Mouse (Mus musculus) hindlimb bud, embryonic 11.5 days (tissue): ENCODE measurements around the gene Exosc9.
"Not testable (repeated sequence)": the region's sequence is repeated elsewhere in the genome, so short reads cannot be mapped to it uniquely, and the experiment has no call there.

Source experiments
- DNase-seq: peaks from one replicate; pipeline ENCODE4 v3.0.0-alpha.2; 2012; ENCODE audit warnings: low read depth, low spot score; ENCODE audit errors: extremely low spot score

Gene Exosc9

DNA sequence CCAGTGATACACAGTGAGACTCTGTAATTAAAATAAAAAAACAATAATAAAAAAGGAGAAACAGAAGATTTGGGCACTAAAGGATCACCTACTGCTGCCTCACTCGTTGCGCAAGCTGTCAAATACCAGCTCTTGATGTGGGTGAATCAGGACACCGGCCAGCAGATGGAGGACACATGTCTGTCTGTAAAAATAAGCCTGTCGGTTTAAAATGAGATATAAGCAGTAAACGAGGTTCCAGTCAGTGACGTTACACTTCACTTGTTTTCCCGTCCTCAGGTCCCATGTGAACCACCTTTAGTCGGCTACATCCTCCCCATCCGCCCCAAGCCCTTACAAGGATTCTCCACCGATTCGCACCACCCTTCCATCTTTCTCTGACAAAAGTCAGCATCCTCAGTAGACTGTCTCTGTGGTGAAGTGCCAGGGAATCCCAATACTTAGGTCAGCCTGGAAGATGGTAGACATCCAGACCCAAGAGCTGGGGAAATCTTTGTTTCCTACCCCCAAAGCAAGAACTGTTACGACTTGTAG is 488 bp upstream of the Exosc9 start:
- no peak for DNase-seq

DNA sequence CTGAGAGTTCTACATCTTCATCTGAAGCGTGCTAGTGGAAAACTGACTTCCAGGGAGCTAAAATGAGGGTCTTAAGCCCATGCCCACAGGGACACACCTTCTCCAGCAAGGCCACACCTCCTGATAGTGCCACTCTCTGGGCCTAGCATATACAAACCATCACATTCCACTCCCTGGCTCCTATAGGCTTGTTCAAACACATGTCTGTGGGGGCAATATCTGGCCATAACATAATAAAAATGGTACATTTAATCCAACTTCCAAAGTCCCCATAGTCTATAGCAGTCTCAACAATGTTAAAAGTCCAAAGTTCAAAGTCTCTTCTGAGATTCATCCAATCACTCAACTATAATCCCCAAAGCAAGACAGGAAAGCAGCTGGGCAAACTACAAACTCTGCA is 5.2 kb downstream of the Exosc9 start:
- DNase-seq = no peak

DNA sequence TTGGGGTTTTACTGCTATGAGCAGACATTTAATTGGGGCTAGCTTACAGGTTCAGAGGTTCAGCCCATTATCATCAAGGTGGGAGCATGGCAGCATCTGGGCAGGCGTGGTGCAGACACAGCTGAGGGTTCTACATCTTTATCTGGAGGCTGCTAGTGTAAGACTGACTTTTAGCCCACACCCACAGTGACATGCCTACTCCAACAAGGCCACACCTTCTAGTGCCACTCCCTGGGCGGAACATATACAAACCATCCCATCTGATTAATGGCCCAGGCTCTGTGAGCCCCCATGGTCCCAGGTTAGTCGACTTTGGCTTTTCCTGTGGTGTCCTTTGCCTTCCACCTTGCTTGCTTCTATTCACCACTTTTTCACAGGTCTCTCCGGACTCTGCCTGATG is 7.2 kb downstream of the Exosc9 start:
- no peak for DNase-seq

DNA sequence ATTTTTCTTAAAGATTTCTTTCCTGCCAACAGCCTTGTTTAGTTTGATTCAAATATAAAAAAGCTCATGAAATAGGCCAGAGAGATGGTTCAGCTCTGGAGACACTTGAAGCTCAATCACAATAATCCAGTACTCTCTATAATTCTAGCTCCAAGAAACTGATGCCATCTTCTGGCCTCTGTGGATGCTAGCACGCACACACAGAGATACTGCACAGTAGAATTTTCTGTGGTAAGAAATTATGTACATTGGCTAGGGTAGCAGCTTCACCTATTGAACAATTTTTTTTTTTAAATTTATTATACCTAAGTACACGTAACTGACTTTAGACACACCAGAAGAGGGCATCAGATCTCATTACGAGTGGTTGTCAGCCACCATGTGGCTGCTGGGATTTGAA is 11.3 kb downstream of the Exosc9 start:
- DNase-seq = no peak

DNA sequence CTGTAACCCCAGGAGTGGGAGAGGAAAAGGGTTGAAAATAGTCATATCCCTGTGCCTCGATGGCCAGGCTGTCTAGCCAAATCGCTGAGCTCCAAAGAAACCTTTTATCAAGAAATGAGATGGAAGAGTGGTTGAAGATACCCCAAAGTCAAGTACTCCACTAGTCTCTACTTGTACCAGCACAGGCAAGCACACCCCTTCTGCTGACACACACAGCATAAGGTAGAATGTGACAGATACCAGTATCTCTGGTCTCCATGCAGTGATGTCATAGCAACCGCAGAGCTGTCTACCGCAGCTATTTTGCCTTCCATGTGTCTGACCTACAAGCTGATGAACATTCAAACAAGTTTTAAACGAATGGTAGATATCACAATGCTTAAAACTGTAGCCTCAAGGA is 17.4 kb downstream of the Exosc9 start:
- no peak for DNase-seq

DNA sequence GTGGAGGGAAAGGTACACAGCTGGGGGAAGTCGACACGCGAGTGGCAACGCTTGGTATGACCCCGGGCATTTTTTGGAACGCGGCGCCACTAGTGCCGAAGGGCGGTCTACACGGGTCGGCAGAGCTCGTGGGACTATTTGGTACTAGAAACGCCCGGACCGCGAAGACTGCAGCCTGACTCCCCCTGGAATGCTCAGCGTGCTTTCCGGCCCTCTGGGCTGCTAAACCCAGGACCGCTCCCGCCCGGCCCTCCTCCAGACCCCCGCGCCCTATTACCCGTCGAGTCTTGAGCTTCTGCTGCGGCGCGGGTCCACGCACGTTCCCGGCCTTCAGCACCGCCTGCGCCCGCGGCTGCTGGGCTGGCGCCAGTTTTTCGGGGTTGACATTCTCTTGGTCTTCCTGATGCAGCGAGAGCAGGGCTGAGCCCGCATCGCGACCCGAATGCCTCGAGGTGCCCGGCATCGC is 19.0 kb downstream of the Exosc9 start:
- DNase-seq = no peak

DNA sequence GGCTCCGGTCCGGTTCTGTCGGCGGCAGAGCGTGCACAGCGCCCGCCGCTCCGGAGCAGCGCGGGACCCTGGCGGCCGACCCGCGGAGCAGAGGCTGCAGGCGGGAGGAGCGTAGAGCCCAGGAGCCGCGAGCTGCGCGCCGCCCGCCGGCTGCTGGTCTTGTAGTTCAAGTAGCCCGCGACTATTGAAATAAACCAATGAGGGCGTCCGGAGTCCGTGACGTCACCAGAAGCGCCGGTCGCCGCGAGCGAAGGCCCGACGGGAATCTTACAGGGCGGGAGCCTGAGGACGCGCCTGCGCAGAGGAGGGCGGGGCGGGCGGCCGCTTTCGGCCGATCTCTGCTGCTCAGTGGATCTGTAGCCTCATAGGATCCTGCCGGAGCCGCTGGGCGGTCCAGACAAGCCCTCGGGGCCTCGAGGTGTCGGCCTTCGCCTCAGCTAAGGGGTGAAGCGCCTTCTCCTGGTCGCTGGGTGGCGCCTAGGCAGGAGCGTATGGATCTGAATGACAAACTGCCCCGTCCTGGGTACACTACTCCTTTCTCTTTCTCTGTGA is 19.5 kb downstream of the Exosc9 start, which contains the start of gene Ccna2:
Gene Ccna2, minus strand, starts transcription at position 324 of the 552 bp plus-strand sequence.
- DNase-seq = peak; percentile 85

DNA sequence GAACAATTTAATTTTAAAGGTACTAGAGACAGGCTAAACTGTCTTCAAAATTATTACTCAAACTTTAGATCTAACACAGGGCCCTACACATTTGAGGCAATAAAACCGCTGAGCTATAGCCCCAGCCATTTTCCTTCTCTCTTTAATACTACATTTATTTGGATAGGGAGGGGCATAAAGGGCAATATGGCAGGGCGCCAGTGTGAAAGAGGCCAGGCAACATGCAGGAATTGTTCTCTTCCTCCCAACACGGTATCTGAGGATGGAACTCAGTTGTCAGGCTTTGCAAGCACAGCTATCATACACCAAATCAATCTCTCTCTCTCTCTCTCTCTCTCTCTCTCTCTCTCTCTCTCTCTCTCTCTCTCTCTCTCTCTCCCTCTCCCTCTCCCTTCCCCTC is 46.4 kb downstream of the Exosc9 start:
- DNase-seq = no peak

DNA sequence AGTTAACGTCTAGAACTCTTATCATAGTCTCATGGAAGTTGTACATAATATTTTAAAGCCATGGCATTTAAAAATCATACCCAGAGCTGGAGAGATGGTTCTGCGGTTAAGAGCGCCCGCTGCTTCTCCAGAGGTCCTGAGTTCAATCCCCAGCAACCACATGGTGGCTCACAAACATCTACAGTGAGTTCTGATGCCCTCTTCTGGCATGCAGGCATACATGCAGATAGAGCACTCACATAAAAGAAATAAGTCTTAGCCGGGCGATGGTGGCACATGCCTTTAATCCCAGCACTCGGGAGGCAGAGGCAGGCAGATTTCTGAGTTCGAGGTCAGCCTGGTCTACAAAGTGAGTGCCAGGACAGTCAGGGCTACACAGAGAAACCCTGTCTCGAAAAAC is 47.4 kb downstream of the Exosc9 start:
- DNase-seq = not testable (repeated sequence)

DNA sequence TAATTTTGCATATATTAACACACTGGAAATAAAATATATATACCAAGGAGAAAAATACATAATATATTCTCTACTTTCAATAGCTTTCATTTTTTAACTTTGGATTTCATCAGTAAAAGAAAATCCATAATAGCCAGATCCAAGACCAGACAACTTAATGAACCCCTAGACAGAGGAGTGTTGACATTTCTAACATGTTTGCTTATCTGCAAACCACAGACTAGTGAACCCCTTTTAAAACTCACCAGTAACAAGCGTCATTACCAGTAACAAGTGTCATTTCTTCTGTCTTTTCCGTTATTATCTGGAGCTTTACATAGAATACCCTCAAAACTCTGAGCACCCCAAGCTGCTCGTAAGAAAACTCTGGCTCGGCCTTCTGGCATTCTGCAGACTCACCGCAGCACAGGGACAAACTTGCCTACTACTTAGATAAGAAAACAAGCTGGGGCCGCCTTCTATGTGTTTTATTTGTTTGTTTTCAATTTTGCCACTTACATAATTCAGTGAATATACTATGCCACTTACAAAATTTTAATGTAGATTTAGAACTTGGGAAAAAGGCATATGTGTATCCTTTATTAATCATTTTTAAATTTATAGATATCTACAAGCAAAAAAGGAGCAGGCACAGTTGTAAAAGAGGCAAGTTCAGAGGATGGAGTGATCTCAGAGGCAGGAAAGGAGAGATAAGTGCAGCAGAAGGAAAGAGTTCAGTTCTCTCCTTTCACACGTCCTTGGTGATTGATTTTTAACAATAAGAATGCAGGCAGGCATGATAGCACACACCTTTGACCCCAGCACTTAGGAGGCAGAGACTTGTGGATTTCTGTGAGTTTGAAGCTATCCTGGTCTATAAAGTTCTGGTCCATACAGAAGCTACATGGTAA is 53.7 kb downstream of the Exosc9 start:
- no peak for DNase-seq

DNA sequence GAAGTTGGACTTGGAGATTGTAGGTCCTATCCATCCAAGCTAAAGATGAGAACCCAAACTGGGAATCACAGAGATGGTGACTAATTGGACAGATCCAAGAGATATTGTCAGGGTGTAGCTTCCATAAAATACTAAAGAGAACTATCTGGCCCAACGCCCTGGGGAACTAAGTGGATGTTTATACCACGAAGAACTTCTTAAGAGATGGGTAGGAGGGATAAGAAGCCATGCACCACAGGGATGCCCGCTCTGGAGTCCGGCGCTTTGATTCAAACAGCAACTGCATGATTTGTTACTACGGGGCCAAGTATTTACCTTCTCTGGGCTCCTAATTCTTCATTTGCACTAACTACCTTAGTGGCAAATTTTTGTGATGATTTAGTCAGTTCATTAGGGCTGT is 60.3 kb downstream of the Exosc9 start:
- no peak for DNase-seq

DNA sequence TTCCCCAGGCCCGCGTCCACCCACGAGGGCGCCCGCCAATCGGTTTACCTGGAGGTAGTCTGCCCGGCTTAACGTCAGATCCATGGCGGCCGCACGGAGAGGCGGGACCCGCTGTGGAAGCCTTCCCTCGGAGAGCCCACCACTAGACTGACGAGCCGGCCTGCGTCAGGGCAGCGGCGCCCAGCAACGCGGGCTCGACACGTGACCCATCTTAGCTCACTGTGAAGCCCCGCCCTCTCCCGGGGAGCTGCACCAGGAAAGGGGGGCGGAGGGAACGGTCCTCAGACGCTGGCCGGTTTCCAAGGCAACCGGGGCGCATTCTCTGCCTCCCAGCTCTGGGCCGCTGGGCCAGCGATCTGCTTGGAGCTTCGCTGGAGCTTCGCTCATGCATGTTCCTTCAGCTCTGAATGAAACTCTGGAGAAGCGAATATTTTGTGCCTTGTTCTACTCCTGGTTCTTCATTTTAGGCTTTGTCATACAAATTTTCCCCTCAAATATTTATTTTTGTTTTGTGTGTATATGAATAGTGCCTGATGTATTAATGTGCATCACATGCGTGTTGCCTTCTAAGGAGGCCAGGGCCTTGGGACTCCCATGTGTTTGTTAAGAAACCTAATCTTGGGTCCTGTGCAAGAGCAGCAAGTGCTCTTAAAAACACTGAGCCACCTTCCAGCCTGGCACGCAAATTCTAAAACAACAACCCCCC is 60.9 kb downstream of the Exosc9 start, which contains the start of gene Bbs7:
Gene Bbs7, minus strand, starts transcription at position 276 of the 706 bp plus-strand sequence.
- DNase-seq = peak; percentile 79

DNA sequence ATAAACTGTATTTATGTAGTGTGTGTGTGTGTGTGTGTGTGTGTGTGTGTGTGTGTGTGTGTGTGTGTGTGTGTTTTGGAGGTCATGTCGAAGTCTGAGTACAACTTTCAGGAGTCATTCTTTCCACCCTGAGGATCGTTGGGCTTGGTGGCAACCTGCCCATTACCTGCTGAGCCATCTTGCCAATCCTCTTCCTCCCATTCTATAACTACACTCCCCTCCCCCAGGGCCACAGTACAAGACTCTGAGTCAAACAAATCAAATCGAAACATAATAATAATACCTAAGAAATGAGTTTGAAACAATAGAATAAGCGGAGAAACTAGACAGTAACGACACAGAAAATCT is 61.5 kb downstream of the Exosc9 start:
- no peak for DNase-seq
